Mouse (Mus musculus): Measurements from ENCODE around the gene Gm6588. TPM values are rescaled to one million over a fixed set of nuclear protein-coding genes. Genes with fewer than 3 reads are reported as not detected.

Gm6588 gene
- polyA plus RNA-seq, 1 experiment from 2014 or later: not detected

DNA sequence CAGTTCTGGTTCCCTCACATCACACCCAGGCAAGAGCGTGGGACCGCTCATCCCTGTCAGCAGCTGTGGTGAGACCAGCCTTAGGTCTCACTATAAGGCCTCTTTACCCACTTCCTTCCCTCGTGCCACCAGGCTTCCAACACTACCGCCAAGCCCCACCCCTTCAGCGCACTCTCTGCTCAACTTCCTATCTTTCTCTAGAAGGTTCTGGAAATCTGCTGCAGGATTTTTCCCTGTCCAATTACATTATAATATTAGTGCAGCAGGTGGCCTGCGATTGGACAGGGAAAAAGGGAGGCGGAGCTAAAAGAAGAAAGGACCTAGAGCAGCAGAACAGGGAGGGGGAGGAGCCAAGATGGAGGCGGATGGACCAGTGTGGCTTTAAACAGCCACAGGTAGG lies 33.8 kb downstream of the Gm6588 start:
- H3K27ac ChIP-seq (replicated peaks; ENCODE audit: low read depth, low read length): no peak overlapping the region
- no peak overlapping the region for H3K9ac ChIP-seq (ENCODE audit: low read depth, low read length)
- H3K4me2 ChIP-seq (ENCODE audit: low read depth, low read length): no peak overlapping the region
- WGBS: 84% methylated on average over 8 of the region's 8 CpGs
- H3K36me3 ChIP-seq (ENCODE audit: control insufficient read depth, insufficient read depth, low read length): no peaks in the 10 kb centered on the region
- H3K9me3 ChIP-seq (ENCODE audit: control insufficient read depth, low read length): no peaks in the 10 kb centered on the region
- 0 out of 2 replicates have a peak, but pooled peaks cover 4% of the 10 kb centered on the region for H3K4me1 ChIP-seq (ENCODE audit: control insufficient read depth, insufficient read depth, low read length)
- DNase-seq (ENCODE audit: low spot score): no peak
- ATAC-seq (ENCODE audit: low read depth): no peak
- peaks cover 17% of the 10 kb centered on the region for H3K27me3 ChIP-seq (replicated peaks; ENCODE audit: control insufficient read depth, insufficient read depth, low read length)
- H3K4me3 ChIP-seq (ENCODE audit: low read depth, low read length): no peak overlapping the region

DNA sequence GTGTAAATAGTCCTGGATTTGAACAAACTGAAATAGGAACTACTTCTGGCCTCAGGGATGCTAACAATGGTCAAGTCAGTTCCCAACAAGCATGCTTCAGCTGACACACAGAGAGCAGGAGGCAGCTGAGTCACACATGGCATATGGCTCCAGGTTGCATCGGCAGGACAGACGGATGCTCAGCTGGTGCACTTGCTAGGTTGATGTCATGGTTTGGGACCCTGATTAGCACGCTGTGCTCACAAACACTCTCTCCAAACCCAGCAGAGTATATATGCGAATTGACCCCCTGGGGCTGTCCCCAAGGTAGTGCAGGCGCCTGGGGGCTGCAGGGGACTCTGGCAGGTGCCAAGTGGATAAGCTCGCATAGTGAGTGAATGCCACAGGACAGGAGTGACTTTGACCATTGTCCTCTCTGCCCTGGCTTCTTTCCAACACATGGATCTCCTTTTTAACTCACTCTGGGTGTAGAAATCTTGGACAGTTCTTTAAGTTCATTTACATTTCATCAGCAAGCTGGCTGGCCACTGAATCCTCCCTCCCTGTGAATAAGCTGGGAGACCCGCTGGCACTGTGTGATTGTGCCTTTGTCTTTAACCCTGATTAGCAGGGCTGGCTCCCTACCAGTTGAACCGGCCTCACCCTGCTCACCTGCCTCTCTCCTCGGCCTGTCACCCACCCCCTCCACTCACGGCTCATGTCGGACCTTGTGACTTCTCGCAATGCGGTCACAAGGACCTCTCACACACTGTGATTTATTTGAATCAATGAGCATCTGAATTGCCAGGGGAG lies 35.9 kb downstream of the Gm6588 start:
- Histone ChIP-seq H3K27me3 (replicated peaks; ENCODE audit: control insufficient read depth, insufficient read depth, low read length) (peaks cover 17% of the 10 kb centered on the region), H3K4me1 (ENCODE audit: control insufficient read depth, insufficient read depth, low read length) (0 out of 2 replicates have a peak, but pooled peaks cover 4% of the 10 kb centered on the region)
- 24% methylated on average over 13 of the region's 13 CpGs for WGBS

DNA sequence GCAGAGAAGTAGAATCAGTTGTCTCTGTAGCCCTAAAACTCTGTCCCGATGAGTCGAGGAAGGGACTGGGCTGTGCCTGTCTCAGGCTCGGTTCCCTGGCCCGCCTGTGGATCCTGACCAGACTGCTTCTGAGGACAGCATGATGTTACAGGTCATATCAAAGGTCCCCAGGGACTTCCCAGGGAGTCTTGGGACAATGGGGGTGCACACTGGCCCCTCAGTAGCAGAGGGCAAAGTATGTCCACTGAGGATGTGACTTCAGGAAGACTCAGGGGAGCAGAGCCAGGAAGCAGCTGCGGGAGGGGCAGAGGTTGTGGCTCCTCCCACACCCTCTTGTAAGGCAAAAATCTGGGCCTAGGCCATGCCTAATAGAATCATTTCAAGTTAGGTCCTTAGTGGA lies 37.2 kb downstream of the Gm6588 start:
- ATAC-seq (ENCODE audit: low read depth): no peak
- no peak overlapping the region for H3K4me2 ChIP-seq (ENCODE audit: low read depth, low read length)
- 72% methylated on average over 5 of the region's 5 CpGs for WGBS

More for the DNA sequence above, 35.9 kb downstream of the Gm6588 start:
- ATAC-seq (ENCODE audit: low read depth): no peak
- H3K4me2 ChIP-seq (ENCODE audit: low read depth, low read length): no peak overlapping the region
- no peaks in the 10 kb centered on the region for H3K9me3 ChIP-seq (ENCODE audit: control insufficient read depth, low read length)
- H3K27ac ChIP-seq (replicated peaks; ENCODE audit: low read depth, low read length): no peak overlapping the region
- no peak for DNase-seq (ENCODE audit: low spot score)
- H3K9ac ChIP-seq (ENCODE audit: low read depth, low read length): no peak overlapping the region
- no peaks in the 10 kb centered on the region for H3K36me3 ChIP-seq (ENCODE audit: control insufficient read depth, insufficient read depth, low read length)
- no peak overlapping the region for H3K4me3 ChIP-seq (ENCODE audit: low read depth, low read length)

DNA sequence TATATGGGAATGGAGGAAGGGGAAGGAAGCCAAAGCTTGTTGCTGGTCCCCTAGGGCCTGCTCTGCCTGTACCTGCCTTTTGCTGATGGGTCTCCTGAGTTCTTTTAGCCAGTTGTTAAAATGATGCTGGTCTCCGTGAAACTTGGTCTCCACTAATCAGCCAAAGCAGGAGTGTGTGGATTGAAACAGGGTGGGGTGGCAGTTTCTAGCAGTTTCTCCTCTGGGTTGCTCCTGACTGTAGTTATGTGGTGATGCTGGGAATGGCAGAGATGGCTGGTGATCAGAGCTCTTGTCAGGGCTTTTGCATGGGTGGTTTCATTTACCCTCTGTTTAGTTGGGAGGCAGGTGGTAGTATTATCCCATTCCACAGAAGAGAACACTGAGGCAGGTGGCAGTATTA lies 38.3 kb downstream of the Gm6588 start:
- no peak overlapping the region for H3K27ac ChIP-seq (replicated peaks; ENCODE audit: low read depth, low read length)
- H3K4me2 ChIP-seq (ENCODE audit: low read depth, low read length): no peak overlapping the region
- DNase-seq (ENCODE audit: low spot score) (no peak), ATAC-seq (ENCODE audit: low read depth) (no peak)
- H3K4me1 ChIP-seq (ENCODE audit: control insufficient read depth, insufficient read depth, low read length): no peaks in the 10 kb centered on the region
- H3K9ac ChIP-seq (ENCODE audit: low read depth, low read length): no peak overlapping the region
- H3K36me3 ChIP-seq (ENCODE audit: control insufficient read depth, insufficient read depth, low read length): no peaks in the 10 kb centered on the region
- peaks cover 14% of the 10 kb centered on the region for H3K27me3 ChIP-seq (replicated peaks; ENCODE audit: control insufficient read depth, insufficient read depth, low read length)
- H3K9me3 ChIP-seq (ENCODE audit: control insufficient read depth, low read length): no peaks in the 10 kb centered on the region
- WGBS: 93% methylated on average over 1 of the region's 1 CpGs
- no peak overlapping the region for H3K4me3 ChIP-seq (ENCODE audit: low read depth, low read length)

More for the DNA sequence above, 37.2 kb downstream of the Gm6588 start:
- Histone ChIP-seq H3K27ac (replicated peaks; ENCODE audit: low read depth, low read length) (no peak overlapping the region), H3K36me3 (ENCODE audit: control insufficient read depth, insufficient read depth, low read length) (no peaks in the 10 kb centered on the region), H3K27me3 (replicated peaks; ENCODE audit: control insufficient read depth, insufficient read depth, low read length) (peaks cover 17% of the 10 kb centered on the region), H3K9ac (ENCODE audit: low read depth, low read length) (no peak overlapping the region), H3K9me3 (ENCODE audit: control insufficient read depth, low read length) (no peaks in the 10 kb centered on the region), H3K4me1 (ENCODE audit: control insufficient read depth, insufficient read depth, low read length) (0 out of 2 replicates have a peak, but pooled peaks cover 4% of the 10 kb centered on the region), H3K4me3 (ENCODE audit: low read depth, low read length) (no peak overlapping the region)
- no peak for DNase-seq (ENCODE audit: low spot score)

DNA sequence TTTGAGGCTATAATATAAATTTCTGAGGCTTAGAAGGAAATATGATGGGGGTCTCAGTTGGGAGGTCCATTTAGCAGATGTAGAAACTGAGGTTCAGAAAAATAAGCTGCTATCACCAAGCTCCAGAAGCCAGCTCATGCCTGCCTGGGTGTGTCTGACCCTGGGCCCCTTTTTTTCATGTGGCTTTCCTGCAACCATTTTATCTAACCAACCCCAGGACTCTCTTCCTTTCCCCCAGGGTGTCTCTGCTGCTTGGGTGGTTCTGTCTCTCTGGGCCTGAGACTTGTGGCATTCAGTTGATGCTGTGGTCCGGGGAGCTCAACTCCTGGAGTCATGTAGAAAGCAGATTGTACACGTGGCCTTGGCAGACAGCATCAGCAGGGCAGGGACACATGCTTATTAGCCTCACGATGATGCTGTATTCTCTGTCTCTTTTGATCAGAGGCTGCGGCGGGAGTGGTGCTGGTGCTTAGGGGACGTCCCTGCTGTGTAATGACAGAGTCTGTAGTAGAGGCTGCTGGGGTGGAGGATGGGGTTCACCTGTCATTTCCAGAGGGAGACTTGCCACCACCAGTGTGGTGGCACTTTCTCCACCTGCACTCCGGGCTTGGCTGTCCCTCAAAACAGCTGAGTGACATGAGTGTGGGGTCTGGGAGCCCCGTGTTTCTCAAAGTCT lies 39.0 kb downstream of the Gm6588 start:
- WGBS: 49% methylated on average over 8 of the region's 8 CpGs
- no peak overlapping the region for H3K27ac ChIP-seq (replicated peaks; ENCODE audit: low read depth, low read length)
- H3K4me2 ChIP-seq (ENCODE audit: low read depth, low read length): no peak overlapping the region
- no peak overlapping the region for H3K9ac ChIP-seq (ENCODE audit: low read depth, low read length)
- no peaks in the 10 kb centered on the region for H3K4me1 ChIP-seq (ENCODE audit: control insufficient read depth, insufficient read depth, low read length)
- no peak for DNase-seq (ENCODE audit: low spot score)
- no peak overlapping the region for H3K4me3 ChIP-seq (ENCODE audit: low read depth, low read length)
- no peaks in the 10 kb centered on the region for H3K36me3 ChIP-seq (ENCODE audit: control insufficient read depth, insufficient read depth, low read length)
- no peak for ATAC-seq (ENCODE audit: low read depth)
- H3K9me3 ChIP-seq (ENCODE audit: control insufficient read depth, low read length): no peaks in the 10 kb centered on the region
- peaks cover 9% of the 10 kb centered on the region for H3K27me3 ChIP-seq (replicated peaks; ENCODE audit: control insufficient read depth, insufficient read depth, low read length)

DNA sequence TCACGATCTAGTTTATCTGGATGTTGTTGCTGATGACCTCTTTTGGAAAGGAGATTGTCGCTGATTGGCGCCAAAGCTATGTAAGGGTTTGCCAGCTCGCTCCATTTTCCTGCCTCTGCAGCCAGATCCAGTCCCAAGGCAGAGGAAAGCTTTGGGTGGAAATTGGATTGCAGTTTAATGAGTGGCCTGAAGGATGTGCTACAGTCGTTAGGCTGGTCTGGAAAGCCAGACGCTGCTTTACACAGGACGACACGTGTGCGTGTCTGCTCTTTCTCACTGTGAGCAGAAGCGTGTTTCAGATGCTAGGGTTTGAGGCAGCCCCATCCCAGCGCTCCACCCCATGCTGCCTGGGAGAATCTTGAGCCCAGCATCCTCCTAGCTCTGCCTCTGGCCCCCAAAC lies 42.3 kb downstream of the Gm6588 start:
- H3K36me3 ChIP-seq (ENCODE audit: control insufficient read depth, insufficient read depth, low read length): no peaks in the 10 kb centered on the region
- no peak overlapping the region for H3K4me2 ChIP-seq (ENCODE audit: low read depth, low read length)
- no peak overlapping the region for H3K9ac ChIP-seq (ENCODE audit: low read depth, low read length)
- H3K27me3 ChIP-seq (replicated peaks; ENCODE audit: control insufficient read depth, insufficient read depth, low read length): no peaks in the 10 kb centered on the region; the same call in 1 of the 2 replicates
- 50% methylated on average over 11 of the region's 11 CpGs for WGBS
- ATAC-seq (ENCODE audit: low read depth) (no peak; the same call in 1 of the 2 replicates), DNase-seq (ENCODE audit: low spot score) (peak; percentile 40)
- H3K9me3 ChIP-seq (ENCODE audit: control insufficient read depth, low read length): no peaks in the 10 kb centered on the region
- H3K27ac ChIP-seq (replicated peaks; ENCODE audit: low read depth, low read length): no peak overlapping the region
- no peak overlapping the region for H3K4me3 ChIP-seq (ENCODE audit: low read depth, low read length)
- no peaks in the 10 kb centered on the region for H3K4me1 ChIP-seq (ENCODE audit: control insufficient read depth, insufficient read depth, low read length)

DNA sequence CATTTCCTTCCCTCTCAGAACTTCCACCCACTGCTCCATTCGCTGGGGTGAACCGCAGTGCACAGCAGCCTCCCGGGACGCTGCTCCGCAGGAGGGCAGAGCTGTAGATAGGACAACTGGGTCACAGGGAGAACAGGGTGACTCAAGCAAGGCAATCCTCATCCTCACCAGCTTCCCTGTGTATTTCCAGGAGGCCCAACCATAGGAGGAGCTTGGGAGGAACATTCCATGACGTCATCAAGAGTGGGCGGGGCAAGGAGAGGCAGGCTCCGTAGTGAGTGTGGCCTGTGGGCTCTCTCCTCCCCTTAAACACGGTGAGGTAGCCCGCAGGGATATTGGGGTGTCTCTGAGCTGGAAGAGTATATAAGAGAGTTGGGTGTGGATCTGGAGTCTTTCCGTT lies 44.3 kb downstream of the Gm6588 start:
- Histone ChIP-seq H3K4me3 (ENCODE audit: low read depth, low read length) (no peak overlapping the region), H3K4me2 (ENCODE audit: low read depth, low read length) (no peak overlapping the region), H3K36me3 (ENCODE audit: control insufficient read depth, insufficient read depth, low read length) (no peaks in the 10 kb centered on the region), H3K27ac (replicated peaks; ENCODE audit: low read depth, low read length) (no peak overlapping the region), H3K9ac (ENCODE audit: low read depth, low read length) (no peak overlapping the region), H3K4me1 (ENCODE audit: control insufficient read depth, insufficient read depth, low read length) (no peaks in the 10 kb centered on the region), H3K27me3 (replicated peaks; ENCODE audit: control insufficient read depth, insufficient read depth, low read length) (no peaks in the 10 kb centered on the region), H3K9me3 (ENCODE audit: control insufficient read depth, low read length) (no peaks in the 10 kb centered on the region)
- 37% methylated on average over 11 of the region's 11 CpGs for WGBS
- DNase-seq (ENCODE audit: low spot score) (peak; percentile 68), ATAC-seq (ENCODE audit: low read depth) (peak; percentile 47; the same call in 1 of the 2 replicates)

DNA sequence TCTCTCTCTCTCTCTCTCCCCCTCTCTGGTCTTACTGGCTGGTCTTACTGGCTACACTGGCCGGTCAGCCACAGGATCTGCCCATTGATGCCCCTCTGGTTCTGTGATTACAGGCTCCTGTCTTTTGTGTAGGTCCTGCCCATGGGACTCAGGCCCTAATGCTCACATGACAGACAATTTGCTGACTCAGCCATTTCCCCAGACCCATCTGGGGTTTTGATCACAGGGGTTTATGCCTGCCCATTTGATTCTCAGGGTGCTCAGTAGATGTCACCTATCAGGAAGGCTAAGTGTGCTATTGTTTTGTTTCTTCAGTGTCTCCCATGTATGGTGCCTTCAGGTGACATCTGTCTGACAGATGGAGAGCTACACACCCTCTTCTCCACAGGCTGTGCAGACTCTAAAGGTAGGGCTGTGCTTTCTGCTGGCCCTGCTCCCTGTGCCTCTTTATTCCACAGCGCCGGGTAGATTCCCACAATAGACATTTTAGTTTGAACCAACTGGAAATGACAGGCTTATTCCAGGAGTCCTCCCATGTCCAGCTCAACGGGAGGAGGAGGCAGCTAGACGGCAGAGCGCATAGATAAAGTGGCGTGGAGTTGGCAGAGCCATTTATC lies 47.6 kb downstream of the Gm6588 start:
- no peaks in the 10 kb centered on the region for H3K36me3 ChIP-seq (ENCODE audit: control insufficient read depth, insufficient read depth, low read length)
- no peaks in the 10 kb centered on the region for H3K9me3 ChIP-seq (ENCODE audit: control insufficient read depth, low read length)
- DNase-seq (ENCODE audit: low spot score) (no peak), ATAC-seq (ENCODE audit: low read depth) (no peak)
- WGBS: 90% methylated on average over 7 of the region's 7 CpGs
- no peak overlapping the region for H3K9ac ChIP-seq (ENCODE audit: low read depth, low read length)
- H3K27ac ChIP-seq (replicated peaks; ENCODE audit: low read depth, low read length): no peak overlapping the region
- no peak overlapping the region for H3K4me3 ChIP-seq (ENCODE audit: low read depth, low read length)
- H3K4me2 ChIP-seq (ENCODE audit: low read depth, low read length): no peak overlapping the region
- no peaks in the 10 kb centered on the region for H3K27me3 ChIP-seq (replicated peaks; ENCODE audit: control insufficient read depth, insufficient read depth, low read length)
- H3K4me1 ChIP-seq (ENCODE audit: control insufficient read depth, insufficient read depth, low read length): no peaks in the 10 kb centered on the region
